Mouse (Mus musculus) yolk sac, embryonic 10.5 days (tissue): ENCODE results near the gene Trim43c.
"Not testable (repeated sequence)": the region's sequence is repeated elsewhere in the genome, so short reads cannot be mapped to it uniquely, and the experiment has no call there.

ENCODE experiments used
- DNase-seq: peaks from one replicate; pipeline ENCODE4 v3.0.0-alpha.2; 2017; ENCODE audit warnings: low spot score

Gene Trim43c

GRCm38 (mm10) chr9:88838864-88839263 lies at the start of gene Trim43c:
Gene Trim43c (plus strand): TSS chr9:88839164.
- DNase-seq: not testable (repeated sequence)

GRCm38 (mm10) chr9:88853072-88853471 lies 14.1 kb downstream of the Trim43c start:
- not testable (repeated sequence) for DNase-seq

GRCm38 (mm10) chr9:88858566-88859492 lies 19.9 kb downstream of the Trim43c start:
- peak; percentile 85 for DNase-seq
